Mouse (Mus musculus) myocyte (in vitro differentiated cells): Measurements from ENCODE around the gene Gsk3b. TPM values are rescaled to one million over a fixed set of nuclear protein-coding genes. Genes with fewer than 3 reads are reported as not detected.

Source experiments
- H3K27me3 ChIP-seq: one replicate; pipeline ENCODE4 v1.6.1; 2011; ENCODE audit not compliant: control insufficient read depth, insufficient read depth, insufficient read length
- H3K36me3 ChIP-seq: one replicate; pipeline ENCODE4 v1.6.1; 2011; ENCODE audit not compliant: control insufficient read depth, insufficient read depth
- H3K4me2 ChIP-seq: one replicate; pipeline ENCODE4 v1.6.1; 2011; ENCODE audit warnings: low read depth, control low read depth
- H3K4me3 ChIP-seq: one replicate; pipeline ENCODE4 v1.5.1; 2011; ENCODE audit warnings: mild to moderate bottlenecking, control low read depth, moderate library complexity
- H3K79me2 ChIP-seq: one replicate; pipeline ENCODE4 v1.6.1; 2011; ENCODE audit not compliant: control insufficient read depth, insufficient read depth
- H3ac ChIP-seq: one replicate; pipeline ENCODE4 v1.6.1; 2011; ENCODE audit not compliant: control insufficient read depth, insufficient read length
- CEBPB ChIP-seq: IDR thresholded peaks from 2 replicates; pipeline ENCODE4 v1.6.1; 2011; ENCODE audit warnings: mild to moderate bottlenecking, moderate library complexity; ENCODE audit not compliant: poor library complexity, insufficient read depth, severe bottlenecking
- E2F4 ChIP-seq: IDR thresholded peaks from one replicate; pipeline ENCODE4 v1.6.1; 2011; ENCODE audit warnings: mild to moderate bottlenecking, control low read depth, moderate library complexity; ENCODE audit not compliant: insufficient read depth
- MAX ChIP-seq: IDR thresholded peaks from one replicate; pipeline ENCODE4 v1.6.1; 2011; ENCODE audit warnings: low read depth, mild to moderate bottlenecking, control low read depth
- MYOD1 ChIP-seq, 3 experiments: IDR thresholded peaks; one replicate each; pipeline ENCODE4 v1.6.1; 2011; ENCODE audit warnings: control low read depth in 2 of 3, low read depth in 2 of 3, mild to moderate bottlenecking in 2 of 3, moderate library complexity in 1 of 3; ENCODE audit not compliant: insufficient read length in 2 of 3, control insufficient read depth in 1 of 3
- MYOG ChIP-seq, 3 experiments: IDR thresholded peaks; one replicate each; pipeline ENCODE4 v1.6.1; 2011; ENCODE audit warnings: control low read depth in 2 of 3, low read depth in 2 of 3, mild to moderate bottlenecking in 2 of 3; ENCODE audit not compliant: insufficient read length in 2 of 3, control insufficient read depth in 1 of 3, insufficient read depth in 1 of 3
- POLR2A ChIP-seq: IDR thresholded peaks from one replicate; pipeline ENCODE4 v1.6.1; 2011; ENCODE audit warnings: low read depth, mild to moderate bottlenecking, control low read depth, moderate library complexity; ENCODE audit not compliant: insufficient read length
- POLR2AphosphoS2 ChIP-seq: IDR thresholded peaks from one replicate; pipeline ENCODE4 v1.6.1; 2011; ENCODE audit warnings: low read depth, control low read depth; ENCODE audit not compliant: insufficient read length
- REST ChIP-seq: IDR thresholded peaks from one replicate; pipeline ENCODE4 v1.6.1; 2011; ENCODE audit warnings: mild to moderate bottlenecking, control low read depth, moderate library complexity; ENCODE audit not compliant: insufficient read depth, insufficient read length
- SRF ChIP-seq: IDR thresholded peaks from one replicate; pipeline ENCODE4 v1.6.1; 2011; ENCODE audit warnings: low read depth; ENCODE audit not compliant: control insufficient read depth, insufficient read length
- TCF12 ChIP-seq: IDR thresholded peaks from one replicate; pipeline ENCODE4 v1.6.1; 2011; ENCODE audit warnings: mild to moderate bottlenecking, control low read depth; ENCODE audit not compliant: poor library complexity, insufficient read depth, severe bottlenecking
- TCF3 ChIP-seq: IDR thresholded peaks from one replicate; pipeline ENCODE4 v1.6.1; 2011; ENCODE audit warnings: low read depth, control low read depth; ENCODE audit not compliant: insufficient read length
- USF1 ChIP-seq: IDR thresholded peaks from one replicate; pipeline ENCODE4 v1.6.1; 2011; ENCODE audit warnings: low read depth, mild to moderate bottlenecking, control low read depth, moderate library complexity
- polyA plus RNA-seq: library from polyadenylated mRNA; unstranded; fragments of >200 nt; fragmentation: generic; extraction: Trizol; gene quantifications from one replicate; pipeline ENCODE4 v1.2.1, GENCODE M21; 2012; ENCODE audit warnings: missing spikeins

Gene Gsk3b
- polyA plus RNA-seq, 1 experiment = 18.7 TPM

GRCm38 (mm10) chr16:38283300-38283699 is 194.5 kb downstream of the Gsk3b start:
- no peaks in the 10 kb centered on the region for H3K79me2 ChIP-seq
- H3K36me3 ChIP-seq = no peaks in the 10 kb centered on the region
- no peak overlapping the region for H3K4me3 ChIP-seq
- H3K27me3 ChIP-seq = no peaks in the 10 kb centered on the region
- no peak for TF ChIP-seq USF1
- no peak for TF ChIP-seq MYOD1 (IDR thresholded peaks at IDR 0.05; ENCODE audit: control insufficient read depth in 1 of 3, insufficient read length in 2 of 3, low read depth in 2 of 3)
- no peak for TF ChIP-seq POLR2A
- TF ChIP-seq SRF = no peak
- TF ChIP-seq MYOG (IDR thresholded peaks at IDR 0.05; ENCODE audit: control insufficient read depth in 1 of 3, insufficient read depth in 1 of 3, insufficient read length in 2 of 3, low read depth in 2 of 3) = no peak
- TF ChIP-seq MAX = no peak
- no peak overlapping the region for H3K4me2 ChIP-seq
- H3ac ChIP-seq = no peak overlapping the region

GRCm38 (mm10) chr16:38285801-38286200 is 197.0 kb downstream of the Gsk3b start:
- Histone ChIP-seq H3ac (no peak overlapping the region), H3K4me3 (no peak overlapping the region), H3K36me3 (no peaks in the 10 kb centered on the region), H3K79me2 (no peaks in the 10 kb centered on the region), H3K4me2 (no peak overlapping the region), H3K27me3 (no peaks in the 10 kb centered on the region)
- TF ChIP-seq CEBPB (0 out of 2 replicates have a peak, but pooled peaks have one; percentile 32), REST (no peak)

GRCm38 (mm10) chr16:38286541-38286940 is 197.7 kb downstream of the Gsk3b start:
- Histone ChIP-seq H3K4me2 (no peak overlapping the region), H3K79me2 (no peaks in the 10 kb centered on the region), H3K4me3 (no peak overlapping the region), H3ac (no peak overlapping the region), H3K27me3 (no peaks in the 10 kb centered on the region), H3K36me3 (no peaks in the 10 kb centered on the region)
- no peak for TF ChIP-seq TCF12
- TF ChIP-seq MYOG (IDR thresholded peaks at IDR 0.05; ENCODE audit: control insufficient read depth in 1 of 3, insufficient read depth in 1 of 3, insufficient read length in 2 of 3, low read depth in 2 of 3) = no peak
- TF ChIP-seq MYOD1 (IDR thresholded peaks at IDR 0.05; ENCODE audit: control insufficient read depth in 1 of 3, insufficient read length in 2 of 3, low read depth in 2 of 3) = no peak
- TF ChIP-seq POLR2A = no peak
- no peak for TF ChIP-seq POLR2AphosphoS2
- no peak for TF ChIP-seq SRF
- no peak for TF ChIP-seq CEBPB
- no peak for TF ChIP-seq USF1
- TF ChIP-seq TCF3 = no peak
- no peak for TF ChIP-seq REST
- TF ChIP-seq E2F4 = no peak
- TF ChIP-seq MAX = no peak

DNA sequence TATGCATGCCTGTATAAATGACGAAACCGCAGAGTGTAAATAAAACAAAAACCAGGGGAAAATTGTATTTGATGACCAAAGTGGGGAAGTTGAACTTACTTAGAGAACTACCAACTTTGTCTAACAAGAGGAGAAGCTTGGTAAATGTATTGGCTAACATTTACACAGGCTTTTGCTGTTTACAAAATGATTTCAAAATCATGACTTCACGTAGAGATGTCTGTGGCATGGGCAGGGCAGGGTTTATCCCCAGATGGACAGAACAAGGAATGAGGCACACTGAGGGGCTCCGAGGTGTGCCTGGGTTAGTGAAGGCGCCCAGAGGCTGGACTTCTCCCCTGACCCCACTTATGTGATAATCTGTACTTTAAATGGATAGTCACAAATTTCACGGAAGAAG is 198.6 kb downstream of the Gsk3b start:
- H3K4me2 ChIP-seq = no peak overlapping the region
- H3ac ChIP-seq = no peak overlapping the region
- no peak overlapping the region for H3K4me3 ChIP-seq
- H3K79me2 ChIP-seq = no peaks in the 10 kb centered on the region
- H3K36me3 ChIP-seq = no peaks in the 10 kb centered on the region
- TF ChIP-seq SRF (no peak), POLR2A (no peak), CEBPB (no peak), MYOD1 (IDR thresholded peaks at IDR 0.05; ENCODE audit: control insufficient read depth in 1 of 3, insufficient read length in 2 of 3, low read depth in 2 of 3) (no peak), TCF12 (no peak), TCF3 (no peak), MYOG (IDR thresholded peaks at IDR 0.05; ENCODE audit: control insufficient read depth in 1 of 3, insufficient read depth in 1 of 3, insufficient read length in 2 of 3, low read depth in 2 of 3) (no peak), USF1 (no peak), POLR2AphosphoS2 (no peak), REST (no peak), MAX (no peak), E2F4 (no peak)
- no peaks in the 10 kb centered on the region for H3K27me3 ChIP-seq

DNA sequence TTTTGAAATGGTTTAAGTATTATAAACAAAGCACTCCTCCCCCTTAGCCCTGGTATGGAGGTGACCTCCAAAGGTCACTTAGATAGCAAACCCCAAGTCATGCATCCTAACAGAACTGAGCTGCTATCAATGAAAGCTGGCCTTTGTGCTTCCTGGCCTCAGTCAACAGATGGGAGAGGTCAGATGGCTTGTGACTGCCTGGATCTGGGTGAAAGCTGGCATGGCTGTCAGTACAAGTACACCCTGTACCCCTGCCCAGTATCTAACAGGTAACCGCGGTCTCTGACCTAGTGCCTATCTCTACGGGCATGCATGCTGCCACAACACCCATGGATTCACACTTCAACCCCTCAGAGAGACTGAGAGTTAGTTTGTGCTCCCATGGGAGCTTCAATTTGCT is 199.0 kb downstream of the Gsk3b start:
- Histone ChIP-seq H3ac (no peak overlapping the region), H3K79me2 (no peaks in the 10 kb centered on the region), H3K36me3 (no peaks in the 10 kb centered on the region), H3K27me3 (no peaks in the 10 kb centered on the region), H3K4me3 (no peak overlapping the region), H3K4me2 (no peak overlapping the region)
- TF ChIP-seq TCF3 = no peak
- no peak for TF ChIP-seq MAX
- TF ChIP-seq POLR2AphosphoS2 = no peak
- TF ChIP-seq TCF12 = no peak
- no peak for TF ChIP-seq POLR2A
- no peak for TF ChIP-seq MYOD1 (IDR thresholded peaks at IDR 0.05; ENCODE audit: control insufficient read depth in 1 of 3, insufficient read length in 2 of 3, low read depth in 2 of 3)
- no peak for TF ChIP-seq SRF

DNA sequence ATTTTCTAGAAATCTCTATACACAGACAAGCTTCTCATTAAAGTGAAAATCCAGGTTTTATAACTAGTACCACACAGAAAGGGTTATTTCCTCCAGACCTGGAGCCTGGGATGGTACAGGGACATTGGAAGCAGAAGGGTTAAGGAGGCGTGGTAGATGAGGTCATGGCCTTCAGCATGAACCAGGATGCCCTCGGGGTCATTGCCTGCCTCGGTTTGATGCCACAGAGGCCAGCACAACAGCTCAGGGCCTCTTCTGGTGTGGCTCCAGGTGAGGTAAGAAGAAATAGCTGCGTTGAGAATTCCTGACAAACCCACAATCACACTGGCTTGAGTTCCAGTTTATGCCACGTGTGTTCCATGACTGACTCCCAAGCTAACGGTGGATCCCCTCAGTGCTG is 200.1 kb downstream of the Gsk3b start:
- H3K4me2 ChIP-seq = no peak overlapping the region
- TF ChIP-seq REST = no peak
- TF ChIP-seq POLR2A = no peak
- no peak for TF ChIP-seq MAX
- TF ChIP-seq TCF3 = no peak
- TF ChIP-seq E2F4 = no peak
- TF ChIP-seq TCF12 = no peak
- no peak for TF ChIP-seq MYOG (IDR thresholded peaks at IDR 0.05; ENCODE audit: control insufficient read depth in 1 of 3, insufficient read depth in 1 of 3, insufficient read length in 2 of 3, low read depth in 2 of 3)
- TF ChIP-seq SRF = no peak
- no peak for TF ChIP-seq USF1
- TF ChIP-seq CEBPB = no peak
- TF ChIP-seq POLR2AphosphoS2 = no peak
- TF ChIP-seq MYOD1 (IDR thresholded peaks at IDR 0.05; ENCODE audit: control insufficient read depth in 1 of 3, insufficient read length in 2 of 3, low read depth in 2 of 3) = no peak

More for the DNA sequence above, 200.1 kb downstream of the Gsk3b start:
- Histone ChIP-seq H3K4me3 (no peak overlapping the region), H3ac (no peak overlapping the region), H3K36me3 (no peaks in the 10 kb centered on the region), H3K27me3 (no peaks in the 10 kb centered on the region), H3K79me2 (no peaks in the 10 kb centered on the region)
